Mouse (Mus musculus): ENCODE data around the gene Exoc3l. TPM values are rescaled to one million over a fixed set of nuclear protein-coding genes. Genes with fewer than 3 reads are reported as not detected.

Exoc3l gene
- polyA plus RNA-seq, 1 experiment from 2014 or later, result 10.5 TPM

DNA sequence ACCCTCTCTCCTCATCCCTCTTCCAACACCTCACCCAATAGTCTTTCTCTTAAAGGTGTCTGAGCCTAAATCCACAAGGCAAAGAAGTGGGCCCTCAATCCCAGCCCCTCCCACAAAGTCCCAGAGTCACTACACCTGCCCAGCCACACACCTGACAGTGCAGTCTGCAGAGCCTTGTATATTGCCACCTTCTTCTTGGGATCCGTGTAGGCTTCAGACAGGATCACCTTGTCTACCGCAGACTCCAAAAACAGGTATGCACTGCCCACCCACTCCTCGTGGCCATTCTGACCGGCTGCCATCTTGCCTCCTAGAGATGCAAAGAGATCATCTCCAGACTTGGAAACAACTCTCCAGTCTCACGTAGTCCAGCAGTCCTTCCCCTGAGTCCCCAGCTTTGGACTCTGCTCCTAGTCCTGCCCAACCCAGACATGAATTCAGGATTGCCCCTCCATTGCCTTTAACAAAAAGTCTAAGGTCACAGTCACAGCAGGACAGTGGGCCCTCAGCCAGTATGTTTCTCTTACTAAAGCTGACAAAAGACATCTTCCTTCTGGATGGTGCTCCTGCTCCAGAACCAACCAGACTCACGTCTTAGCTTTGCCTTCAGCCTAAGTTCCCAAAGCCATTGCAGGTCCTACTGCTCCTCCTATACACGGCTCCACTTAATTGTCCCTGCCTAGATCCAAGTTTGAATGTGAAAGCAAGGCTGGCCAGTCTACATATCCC is 35.4 kb downstream of the Exoc3l start:
- H3K9me3 ChIP-seq (replicated peaks; ENCODE audit: control insufficient read depth, low read length, poor library complexity, severe bottlenecking), result no peaks in the 10 kb centered on the region
- H3K27ac ChIP-seq (ENCODE audit: low read length), result no peak overlapping the region
- peaks cover 73% of the 10 kb centered on the region for H3K27me3 ChIP-seq (ENCODE audit: control insufficient read depth, insufficient read depth, low read depth, low read length)
- no peak for ATAC-seq
- H3K4me1 ChIP-seq (ENCODE audit: control insufficient read depth, insufficient read depth, low read length), result peaks cover 8% of the 10 kb centered on the region; the same call in 1 of the 2 replicates
- 64% methylated on average over 7 of the region's 7 CpGs for WGBS
- H3K4me2 ChIP-seq (ENCODE audit: low read length), result no peak overlapping the region
- H3K4me3 ChIP-seq (ENCODE audit: low read depth, low read length), result no peak overlapping the region
- no peak overlapping the region for H3K9ac ChIP-seq (ENCODE audit: low read depth, low read length)
- no peaks in the 10 kb centered on the region for H3K36me3 ChIP-seq (ENCODE audit: control insufficient read depth, insufficient read depth, low read length)

DNA sequence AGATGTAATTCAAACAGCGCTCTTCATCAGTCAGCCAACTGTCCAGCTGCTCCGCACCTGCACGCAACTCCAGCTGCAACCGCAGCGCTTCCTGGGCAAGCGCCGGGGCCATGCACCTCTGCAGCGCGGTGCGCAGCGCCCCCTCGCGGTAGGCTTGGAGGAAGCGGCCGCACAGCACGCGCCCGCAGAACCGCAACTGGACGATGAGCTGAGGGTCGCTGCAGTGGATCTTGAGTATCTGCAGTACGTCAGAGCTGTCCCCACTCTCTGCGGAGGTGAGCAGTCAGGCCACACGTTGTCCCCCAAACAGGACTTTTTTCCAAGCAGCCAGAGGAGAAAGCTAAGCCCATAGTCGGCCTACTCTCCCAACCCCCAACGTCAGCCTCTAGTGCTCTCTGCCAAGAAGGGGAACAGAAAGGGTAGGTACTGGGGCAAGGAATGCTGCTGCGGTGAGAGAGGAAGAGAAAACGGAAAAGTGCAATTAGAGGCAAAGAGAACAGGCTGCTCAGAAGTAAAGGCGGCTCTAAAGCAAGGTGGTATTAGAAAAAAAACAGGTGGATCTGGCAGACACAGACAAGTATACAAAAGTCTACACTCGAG is 36.1 kb downstream of the Exoc3l start:
- peak; percentile 54 for ATAC-seq
- H3K27me3 ChIP-seq (ENCODE audit: control insufficient read depth, insufficient read depth, low read depth, low read length), result peaks cover 66% of the 10 kb centered on the region
- H3K9ac ChIP-seq (ENCODE audit: low read depth, low read length), result peak overlapping the region; percentile 47; the same call in 1 of the 2 replicates

DNA sequence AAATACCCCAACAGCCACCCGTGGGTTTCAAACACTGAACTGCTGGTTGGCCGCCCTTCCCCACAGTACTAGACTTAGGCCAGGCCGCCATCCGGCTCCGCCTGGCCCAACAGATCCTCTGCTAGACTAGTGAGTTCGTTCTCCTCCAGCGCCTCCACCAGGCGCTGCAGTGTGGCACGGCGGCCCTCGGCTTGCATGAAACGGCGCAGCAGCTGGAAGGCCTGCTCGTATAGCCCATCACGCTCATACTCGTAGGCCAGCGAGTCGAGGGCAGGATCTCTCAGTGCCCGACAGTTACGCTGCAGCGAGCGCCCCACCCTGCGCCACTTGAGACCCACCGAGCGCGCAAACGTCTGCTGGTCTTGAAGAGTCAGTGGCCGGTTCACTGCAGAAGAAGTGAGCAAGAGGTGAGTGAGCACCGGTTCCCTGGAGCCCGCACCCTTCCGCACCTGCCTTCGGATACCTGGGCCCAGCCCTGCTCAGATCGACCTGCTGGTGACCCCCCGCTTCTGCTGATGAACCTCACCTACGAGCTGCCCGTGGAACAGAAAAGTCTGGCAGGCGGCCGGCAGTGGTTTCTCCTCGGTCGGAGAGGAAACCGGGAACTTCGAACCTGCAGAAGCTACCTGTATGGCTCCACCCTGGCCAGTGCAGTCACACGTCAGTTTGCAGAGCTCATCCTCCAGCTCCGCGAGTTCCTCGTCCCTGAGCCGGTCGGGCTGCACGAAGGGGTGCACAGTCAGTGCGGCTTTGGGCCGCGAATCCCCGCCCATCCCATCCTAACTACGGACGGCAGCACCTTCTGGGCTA is 36.8 kb downstream of the Exoc3l start:
- Histone ChIP-seq H3K4me2 (ENCODE audit: low read length) (peak overlapping the region; percentile 68), H3K36me3 (ENCODE audit: control insufficient read depth, insufficient read depth, low read length) (no peaks in the 10 kb centered on the region), H3K27me3 (ENCODE audit: control insufficient read depth, insufficient read depth, low read depth, low read length) (peaks cover 59% of the 10 kb centered on the region), H3K4me3 (ENCODE audit: low read depth, low read length) (peak overlapping the region; percentile 36), H3K4me1 (ENCODE audit: control insufficient read depth, insufficient read depth, low read length) (peaks cover 11% of the 10 kb centered on the region), H3K9ac (ENCODE audit: low read depth, low read length) (peak overlapping the region; percentile 47), H3K27ac (ENCODE audit: low read length) (no peak overlapping the region), H3K9me3 (replicated peaks; ENCODE audit: control insufficient read depth, low read length, poor library complexity, severe bottlenecking) (no peaks in the 10 kb centered on the region)
- 2% methylated on average over 55 of the region's 55 CpGs for WGBS
- ATAC-seq, result peak; percentile 21

More for the DNA sequence above, 36.1 kb downstream of the Exoc3l start:
- Histone ChIP-seq H3K4me1 (ENCODE audit: control insufficient read depth, insufficient read depth, low read length) (peaks cover 9% of the 10 kb centered on the region), H3K4me2 (ENCODE audit: low read length) (peak overlapping the region; percentile 68), H3K9me3 (replicated peaks; ENCODE audit: control insufficient read depth, low read length, poor library complexity, severe bottlenecking) (no peaks in the 10 kb centered on the region), H3K27ac (ENCODE audit: low read length) (no peak overlapping the region), H3K4me3 (ENCODE audit: low read depth, low read length) (peak overlapping the region; percentile 36), H3K36me3 (ENCODE audit: control insufficient read depth, insufficient read depth, low read length) (no peaks in the 10 kb centered on the region)
- WGBS, result 4% methylated on average over 30 of the region's 30 CpGs

DNA sequence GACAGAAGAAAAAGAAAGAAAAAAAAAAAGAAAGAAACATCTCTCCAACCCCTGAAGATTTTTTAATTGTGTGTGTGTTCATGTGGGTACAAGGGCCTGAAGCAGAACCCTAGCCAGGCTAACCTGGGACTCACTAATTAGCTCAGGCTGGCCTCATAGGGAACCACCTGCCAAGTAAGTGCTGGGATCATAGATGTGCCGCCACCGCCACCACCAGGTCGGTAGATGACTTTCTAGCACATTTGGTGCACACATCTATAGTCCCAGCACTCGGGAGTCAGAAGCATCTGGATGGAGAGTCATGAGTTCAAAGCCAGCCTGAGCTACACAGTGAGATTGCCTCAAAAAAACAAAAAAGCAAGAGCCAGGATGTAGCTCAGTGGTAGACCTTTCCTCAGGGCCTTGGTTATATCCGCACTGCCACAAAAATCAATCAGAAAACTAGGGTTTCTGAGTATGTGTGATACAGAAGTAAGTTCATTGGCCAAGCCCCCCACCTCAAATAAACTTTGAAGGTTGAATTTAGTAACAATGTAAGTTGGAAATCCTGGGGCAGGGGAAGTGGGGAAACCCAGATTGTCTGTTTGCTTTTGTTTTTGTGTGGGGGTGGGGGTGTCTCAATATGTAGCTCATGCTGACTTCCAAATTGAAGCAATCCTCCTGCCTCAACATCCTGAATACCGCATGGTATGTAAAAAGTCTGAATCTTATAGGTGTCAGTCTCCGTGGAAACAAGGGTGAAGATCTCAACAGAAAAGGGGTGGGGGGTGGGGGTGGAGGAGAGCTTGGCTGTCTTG is 38.4 kb downstream of the Exoc3l start:
- Histone ChIP-seq H3K27me3 (ENCODE audit: control insufficient read depth, insufficient read depth, low read depth, low read length) (peaks cover 50% of the 10 kb centered on the region), H3K4me3 (ENCODE audit: low read depth, low read length) (no peak overlapping the region), H3K9ac (ENCODE audit: low read depth, low read length) (no peak overlapping the region), H3K9me3 (replicated peaks; ENCODE audit: control insufficient read depth, low read length, poor library complexity, severe bottlenecking) (no peaks in the 10 kb centered on the region), H3K4me1 (ENCODE audit: control insufficient read depth, insufficient read depth, low read length) (peaks cover 15% of the 10 kb centered on the region), H3K27ac (ENCODE audit: low read length) (no peak overlapping the region), H3K36me3 (ENCODE audit: control insufficient read depth, insufficient read depth, low read length) (no peaks in the 10 kb centered on the region), H3K4me2 (ENCODE audit: low read length) (no peak overlapping the region)
- 67% methylated on average over 7 of the region's 7 CpGs for WGBS
- ATAC-seq, result no peak

DNA sequence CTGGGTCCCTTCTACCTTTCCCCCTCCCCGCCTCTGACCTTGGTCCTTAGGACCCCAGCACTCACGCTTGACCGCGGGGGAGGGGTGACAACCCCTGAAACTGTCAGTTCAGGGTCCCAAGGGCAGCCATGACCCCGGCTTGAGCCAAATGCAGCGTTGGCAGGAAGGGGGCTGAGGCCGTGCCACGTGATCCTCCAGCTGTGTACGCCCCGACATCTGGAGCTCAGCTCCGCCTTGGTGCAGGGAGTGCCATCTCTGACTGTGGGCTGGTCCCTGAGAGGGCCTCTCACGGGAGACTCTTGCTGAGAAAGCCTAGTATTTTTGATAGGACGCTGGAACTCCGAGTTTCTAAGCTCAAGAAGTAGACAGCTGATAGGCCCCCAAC is 40.9 kb downstream of the Exoc3l start, which contains the start of gene B3gnt9:
B3gnt9 (minus strand) TSS at position 188 of the 385 bp plus-strand sequence.
- Histone ChIP-seq H3K4me1 (ENCODE audit: control insufficient read depth, insufficient read depth, low read length) (peaks cover 15% of the 10 kb centered on the region), H3K9ac (ENCODE audit: low read depth, low read length) (peak within 1 kb of the TSS; percentile 86), H3K27me3 (ENCODE audit: control insufficient read depth, insufficient read depth, low read depth, low read length) (peaks cover 35% of the 10 kb centered on the region), H3K36me3 (ENCODE audit: control insufficient read depth, insufficient read depth, low read length) (peaks cover 17% of the 10 kb centered on the region), H3K9me3 (replicated peaks; ENCODE audit: control insufficient read depth, low read length, poor library complexity, severe bottlenecking) (no peaks in the 10 kb centered on the region), H3K4me2 (ENCODE audit: low read length) (peak within 1 kb of the TSS; percentile 93), H3K27ac (ENCODE audit: low read length) (peak within 1 kb of the TSS; percentile 56), H3K4me3 (ENCODE audit: low read depth, low read length) (peak within 1 kb of the TSS; percentile 60)
- WGBS, result 3% methylated on average over 14 of the region's 14 CpGs
- peak; percentile 19; the same call in 1 of the 2 replicates for ATAC-seq

DNA sequence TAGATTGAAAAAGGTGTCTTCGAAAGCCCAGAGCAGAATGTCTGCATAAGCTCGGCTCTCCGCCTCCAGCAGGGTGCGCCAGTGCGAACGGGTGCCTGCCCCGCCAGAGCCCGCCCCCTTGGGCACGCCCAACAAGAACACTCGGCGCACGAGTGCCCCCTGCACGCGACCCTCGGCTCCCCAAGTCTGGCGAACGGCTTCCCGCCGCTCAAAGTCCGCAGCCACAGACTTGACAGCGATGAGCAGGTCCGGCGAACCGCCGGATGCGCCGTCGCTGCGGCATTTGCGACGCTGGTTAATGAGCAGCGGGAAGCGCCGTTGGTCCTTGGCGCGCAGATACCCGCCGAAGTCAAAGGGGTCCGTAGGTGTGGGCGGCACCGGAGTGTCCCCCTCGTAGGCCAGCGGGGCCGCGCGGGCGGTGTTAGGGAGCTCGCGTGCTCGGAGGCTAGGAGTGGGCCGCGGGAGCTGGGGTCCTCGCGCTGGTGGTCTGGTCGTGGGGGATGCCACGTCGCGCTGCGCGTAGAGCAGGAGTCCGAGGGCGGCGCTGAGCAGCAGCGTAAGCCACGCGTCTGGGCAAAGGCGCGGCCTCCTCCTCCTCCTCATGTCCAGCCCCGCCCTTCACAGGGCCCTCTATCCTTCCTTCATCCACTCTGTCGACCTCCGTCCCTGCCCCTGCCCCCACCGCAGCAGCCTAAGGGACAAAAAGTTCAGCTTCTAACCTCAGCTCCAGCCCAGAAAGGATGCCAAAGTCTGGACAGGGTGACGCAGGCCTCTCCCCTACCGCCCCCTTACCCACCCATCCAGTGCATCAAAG is 41.5 kb downstream of the Exoc3l start:
- H3K4me3 ChIP-seq (ENCODE audit: low read depth, low read length), result peak overlapping the region; percentile 60
- no peaks in the 10 kb centered on the region for H3K9me3 ChIP-seq (replicated peaks; ENCODE audit: control insufficient read depth, low read length, poor library complexity, severe bottlenecking)
- peaks cover 31% of the 10 kb centered on the region for H3K27me3 ChIP-seq (ENCODE audit: control insufficient read depth, insufficient read depth, low read depth, low read length)
- H3K36me3 ChIP-seq (ENCODE audit: control insufficient read depth, insufficient read depth, low read length), result peaks cover 20% of the 10 kb centered on the region
- peak overlapping the region; percentile 86 for H3K9ac ChIP-seq (ENCODE audit: low read depth, low read length)
- peak overlapping the region; percentile 56 for H3K27ac ChIP-seq (ENCODE audit: low read length)
- peaks cover 12% of the 10 kb centered on the region for H3K4me1 ChIP-seq (ENCODE audit: control insufficient read depth, insufficient read depth, low read length)
- H3K4me2 ChIP-seq (ENCODE audit: low read length), result peak overlapping the region; percentile 93
- ATAC-seq, result peak; percentile 82
- WGBS, result under 1% methylated on average over 73 of the region's 74 CpGs

DNA sequence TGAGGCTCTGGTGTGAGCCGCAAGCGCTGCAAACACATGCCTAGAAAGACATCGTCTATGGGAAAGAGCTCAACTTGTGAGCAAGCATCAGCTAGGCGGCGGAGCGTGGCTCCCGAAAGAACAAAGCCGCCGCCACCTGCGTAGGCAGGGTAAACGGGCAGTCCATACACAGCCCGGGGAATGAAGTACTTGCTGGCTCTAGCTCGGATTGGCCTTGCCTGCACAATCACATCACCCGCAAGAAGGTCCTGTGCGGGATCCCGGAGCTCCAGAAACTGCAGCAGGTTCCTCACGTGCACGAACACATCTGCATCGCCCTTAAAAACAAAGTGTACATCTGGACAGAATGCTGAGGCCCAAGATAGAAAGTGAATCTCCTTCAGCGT is 42.1 kb downstream of the Exoc3l start:
- Histone ChIP-seq H3K4me3 (ENCODE audit: low read depth, low read length) (peak overlapping the region; percentile 60), H3K4me2 (ENCODE audit: low read length) (peak overlapping the region; percentile 93), H3K27ac (ENCODE audit: low read length) (no peak overlapping the region; the same call in 1 of the 2 replicates), H3K27me3 (ENCODE audit: control insufficient read depth, insufficient read depth, low read depth, low read length) (peaks cover 25% of the 10 kb centered on the region), H3K9ac (ENCODE audit: low read depth, low read length) (peak overlapping the region; percentile 86), H3K36me3 (ENCODE audit: control insufficient read depth, insufficient read depth, low read length) (peaks cover 24% of the 10 kb centered on the region), H3K9me3 (replicated peaks; ENCODE audit: control insufficient read depth, low read length, poor library complexity, severe bottlenecking) (no peaks in the 10 kb centered on the region), H3K4me1 (ENCODE audit: control insufficient read depth, insufficient read depth, low read length) (peaks cover 7% of the 10 kb centered on the region)
- ATAC-seq, result peak; percentile 59
- WGBS, result 27% methylated on average over 20 of the region's 20 CpGs
